Mouse (Mus musculus): ENCODE measurements at regions not wholly inside any gene's neighbourhood (a gene's known extent, or its start where the extent isn't known, plus 50 kb on each side); places are given as distances from the start of the nearest gene placed in this dataset.
A peak's percentile ranks its signal among the peaks of the same experiment; 100 is the strongest.

DNA sequence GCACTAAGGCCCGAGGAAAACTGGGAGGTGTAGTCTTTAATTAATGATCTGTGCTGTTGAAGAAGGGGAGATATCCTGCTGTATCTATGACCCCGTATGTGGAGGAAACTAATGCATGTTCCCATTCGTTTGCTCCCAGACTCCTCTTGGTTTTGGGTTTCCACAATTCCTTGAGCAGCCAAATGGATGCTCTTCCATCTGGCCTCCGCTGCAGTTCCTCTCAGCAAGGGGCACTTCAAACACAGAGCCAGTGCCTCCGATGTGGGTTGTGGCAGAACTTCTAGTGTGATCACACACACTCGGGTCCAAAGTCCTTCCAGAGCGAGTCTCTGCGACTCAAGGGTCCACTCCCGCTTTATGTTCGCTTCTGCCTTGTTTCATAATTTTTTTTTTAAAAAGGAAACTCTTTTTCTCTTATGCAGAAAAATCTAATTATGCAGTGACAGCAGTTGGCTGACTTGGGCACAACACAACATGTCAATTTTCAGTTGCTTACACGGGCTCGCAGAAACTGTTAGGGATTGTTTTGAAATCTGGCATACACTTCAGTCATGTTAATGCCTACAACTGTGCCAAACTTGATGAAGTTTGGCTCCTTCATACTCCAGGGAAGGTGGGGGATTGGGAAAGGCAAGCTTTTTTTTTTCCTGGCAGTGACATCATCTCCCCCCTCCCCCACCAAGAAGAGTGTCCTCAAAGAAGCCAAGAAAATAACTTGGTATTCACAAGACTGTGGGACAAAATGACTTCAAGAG, 163.2 kb downstream of the Gm11011 start:
- 62% methylated on average over 12 of the region's 12 CpGs for WGBS
- Histone ChIP-seq H3K4me3 (replicated peaks; ENCODE audit: extremely low read depth, low read depth, low read length) (no peak overlapping the region), H3K4me1 (ENCODE audit: control insufficient read depth, insufficient read depth, low read length) (no peaks in the 10 kb centered on the region)
- DNase-seq: no peak
- no peak for TF ChIP-seq CTCF (IDR thresholded peaks at IDR 0.05; ENCODE audit: insufficient read depth, low read length)

DNA sequence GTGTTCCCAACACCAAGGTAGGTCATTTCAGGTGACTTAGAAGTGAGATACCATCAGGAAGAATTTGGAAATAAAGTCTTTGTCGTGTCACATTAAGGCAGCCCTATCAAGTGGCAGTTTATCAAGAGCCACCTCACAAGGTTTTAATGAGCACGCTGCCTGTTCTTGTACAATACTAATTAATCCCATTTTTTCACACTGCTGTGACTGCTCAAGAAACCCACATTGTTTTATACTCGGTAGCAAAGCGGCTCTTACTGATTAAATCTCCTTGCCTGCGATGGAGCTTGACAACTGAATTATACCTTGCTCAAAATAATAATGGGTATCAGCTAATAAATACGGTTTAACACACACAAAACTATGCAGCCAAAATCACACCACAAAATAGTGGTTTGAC, 175.2 kb downstream of the Gm11011 start:
- DNase-seq: no peak
- no peaks in the 10 kb centered on the region for H3K4me1 ChIP-seq (ENCODE audit: control insufficient read depth, insufficient read depth, low read length)
- WGBS: 73% methylated on average over 6 of the region's 6 CpGs
- H3K4me3 ChIP-seq (replicated peaks; ENCODE audit: extremely low read depth, low read depth, low read length): no peak overlapping the region
- TF ChIP-seq POLR2A (IDR thresholded peaks at IDR 0.05; ENCODE audit: borderline replicate concordance, extremely low read depth, low read depth, low read length): no peak
- TF ChIP-seq CTCF (IDR thresholded peaks at IDR 0.05; ENCODE audit: insufficient read depth, low read length): no peak

DNA sequence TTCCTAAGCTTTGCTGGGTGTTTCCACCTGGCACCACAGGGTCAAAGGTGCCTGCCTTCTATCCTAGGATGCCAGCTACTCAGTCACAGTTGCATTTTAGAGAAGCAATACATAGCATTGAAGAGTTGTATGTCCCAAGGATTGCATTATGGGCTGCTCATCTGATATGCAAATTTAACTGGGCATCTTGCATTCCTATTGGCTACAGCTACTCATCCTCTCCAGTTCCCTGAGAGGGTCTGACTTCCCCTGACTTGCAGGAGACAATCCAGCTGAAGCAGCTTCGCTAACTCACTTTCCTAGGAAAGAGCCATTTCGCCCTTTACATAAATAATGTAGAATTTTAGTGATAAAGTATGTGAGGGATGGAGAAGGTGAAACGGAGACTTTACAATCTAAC, 177.5 kb downstream of the Gm11011 start:
- TF ChIP-seq POLR2A (IDR thresholded peaks at IDR 0.05; ENCODE audit: borderline replicate concordance, extremely low read depth, low read depth, low read length) (no peak), CTCF (IDR thresholded peaks at IDR 0.05; ENCODE audit: insufficient read depth, low read length) (no peak)
- WGBS: 34% methylated on average over 3 of the region's 3 CpGs
- H3K4me3 ChIP-seq (replicated peaks; ENCODE audit: extremely low read depth, low read depth, low read length): no peak overlapping the region
- DNase-seq: no peak
- no peaks in the 10 kb centered on the region for H3K4me1 ChIP-seq (ENCODE audit: control insufficient read depth, insufficient read depth, low read length)

DNA sequence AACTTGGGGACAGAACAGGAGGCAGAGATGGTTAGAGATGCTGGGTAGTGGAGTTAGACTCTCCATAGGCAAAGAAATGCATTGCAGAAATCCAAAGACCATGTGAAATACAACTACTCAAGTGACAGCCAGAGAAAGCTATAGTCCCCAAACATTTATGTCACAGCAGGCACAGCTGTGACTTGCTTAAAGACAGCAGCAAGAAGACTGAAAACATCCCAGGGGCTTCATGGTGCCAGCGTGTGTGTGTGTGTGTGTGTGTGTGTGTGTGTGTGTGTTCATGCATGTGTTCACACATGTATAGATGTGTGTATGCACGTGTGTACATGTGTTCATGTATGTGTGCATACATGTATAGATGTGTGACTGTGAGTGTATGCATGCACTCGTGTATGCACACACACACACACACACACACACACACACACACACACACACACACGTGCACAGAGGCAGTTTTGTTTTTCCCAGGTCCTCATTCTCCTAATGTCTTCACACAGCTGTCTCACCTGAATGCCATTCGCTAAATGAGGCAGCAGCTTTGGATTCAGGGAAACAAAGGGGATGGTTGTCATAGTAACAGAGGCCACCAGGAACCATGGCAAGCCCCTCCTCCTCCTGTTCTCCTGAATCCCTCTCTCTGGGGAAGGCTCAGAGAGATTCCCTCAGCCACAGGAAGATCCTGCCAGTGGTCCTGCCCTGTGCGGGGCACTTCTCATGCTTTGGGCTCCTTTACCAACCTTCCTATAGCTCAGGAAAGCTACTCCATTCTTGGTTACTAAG, 182.4 kb downstream of the Gm11011 start:
- TF ChIP-seq POLR2A (IDR thresholded peaks at IDR 0.05; ENCODE audit: borderline replicate concordance, extremely low read depth, low read depth, low read length) (no peak), CTCF (IDR thresholded peaks at IDR 0.05; ENCODE audit: insufficient read depth, low read length) (no peak)
- 41% methylated on average over 6 of the region's 6 CpGs for WGBS
- no peak for DNase-seq
- Histone ChIP-seq H3K4me1 (ENCODE audit: control insufficient read depth, insufficient read depth, low read length) (no peaks in the 10 kb centered on the region), H3K4me3 (replicated peaks; ENCODE audit: extremely low read depth, low read depth, low read length) (no peak overlapping the region)

DNA sequence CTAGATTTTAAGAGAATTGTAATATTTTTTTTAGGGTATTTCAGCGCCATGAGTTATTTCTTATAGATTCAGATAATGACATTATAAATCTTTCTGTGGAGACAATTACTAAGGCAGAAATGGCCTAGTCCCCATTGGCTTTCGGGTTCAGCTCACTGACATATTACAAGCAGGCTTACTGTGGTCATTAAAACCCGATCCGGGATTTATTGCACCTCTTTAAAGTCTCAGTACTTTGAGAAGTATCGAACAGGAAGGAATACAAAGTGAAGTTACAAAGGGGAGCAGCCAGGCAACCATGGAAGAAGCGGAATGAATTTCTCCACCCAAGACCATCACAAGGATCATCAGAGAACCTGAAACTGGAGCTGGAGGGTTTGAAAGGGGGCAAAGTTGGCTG, 189.8 kb downstream of the Gm11011 start:
- DNase-seq: no peak
- WGBS: 81% methylated on average over 6 of the region's 6 CpGs
- TF ChIP-seq POLR2A (IDR thresholded peaks at IDR 0.05; ENCODE audit: borderline replicate concordance, extremely low read depth, low read depth, low read length) (no peak), CTCF (IDR thresholded peaks at IDR 0.05; ENCODE audit: insufficient read depth, low read length) (no peak)
- no peak overlapping the region for H3K4me3 ChIP-seq (replicated peaks; ENCODE audit: extremely low read depth, low read depth, low read length)
- H3K4me1 ChIP-seq (ENCODE audit: control insufficient read depth, insufficient read depth, low read length): no peaks in the 10 kb centered on the region

DNA sequence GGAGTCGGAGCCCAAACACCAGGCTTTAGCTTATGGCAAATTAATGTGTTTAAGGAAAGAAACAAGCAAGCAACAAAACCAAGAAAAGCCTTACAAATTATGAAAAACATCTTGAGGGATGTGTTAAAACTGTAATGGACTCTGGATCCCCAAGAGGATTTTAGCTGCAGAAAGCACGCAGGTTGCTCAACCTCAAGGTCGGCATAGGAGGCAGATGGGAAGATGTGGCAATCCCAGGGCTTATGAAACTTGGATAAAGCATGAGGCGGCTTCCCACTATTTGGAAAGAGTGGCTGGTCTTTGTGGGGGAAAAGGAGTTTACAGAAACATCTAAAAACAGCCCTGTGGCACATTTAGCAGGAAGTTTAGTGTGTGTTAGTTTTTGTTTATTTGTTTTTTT, 190.5 kb downstream of the Gm11011 start:
- 64% methylated on average over 4 of the region's 4 CpGs for WGBS
- H3K4me3 ChIP-seq (replicated peaks; ENCODE audit: extremely low read depth, low read depth, low read length): no peak overlapping the region

DNA sequence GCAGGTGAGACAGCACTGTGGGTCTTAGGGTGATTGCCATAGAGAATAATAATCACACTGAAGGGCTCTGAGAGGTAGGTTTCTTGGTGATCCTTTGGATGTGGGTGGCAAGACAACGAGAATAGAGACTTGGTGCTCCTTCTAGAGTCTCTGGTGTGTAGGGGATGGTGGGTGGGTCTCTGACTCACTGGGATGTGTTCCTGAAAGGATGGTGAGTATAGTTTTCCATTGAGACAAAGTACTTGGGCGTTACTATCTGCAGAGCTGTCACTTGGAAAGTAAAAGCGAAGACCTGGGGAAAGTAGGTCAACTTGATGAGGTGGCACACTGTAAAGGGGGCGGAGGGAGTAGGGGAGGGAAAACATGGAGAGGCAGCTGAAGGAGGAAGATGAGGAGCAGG, 191.3 kb downstream of the Gm11011 start:
- TF ChIP-seq POLR2A (IDR thresholded peaks at IDR 0.05; ENCODE audit: borderline replicate concordance, extremely low read depth, low read depth, low read length): no peak
- no peak for TF ChIP-seq CTCF (IDR thresholded peaks at IDR 0.05; ENCODE audit: insufficient read depth, low read length)
- Histone ChIP-seq H3K4me3 (replicated peaks; ENCODE audit: extremely low read depth, low read depth, low read length) (no peak overlapping the region), H3K4me1 (ENCODE audit: control insufficient read depth, insufficient read depth, low read length) (no peaks in the 10 kb centered on the region)
- no peak for DNase-seq
- WGBS: 79% methylated on average over 4 of the region's 4 CpGs

More for the DNA sequence above, 190.5 kb downstream of the Gm11011 start:
- no peaks in the 10 kb centered on the region for H3K4me1 ChIP-seq (ENCODE audit: control insufficient read depth, insufficient read depth, low read length)
- TF ChIP-seq POLR2A (IDR thresholded peaks at IDR 0.05; ENCODE audit: borderline replicate concordance, extremely low read depth, low read depth, low read length) (no peak), CTCF (IDR thresholded peaks at IDR 0.05; ENCODE audit: insufficient read depth, low read length) (no peak)
- peak; percentile 5 for DNase-seq

DNA sequence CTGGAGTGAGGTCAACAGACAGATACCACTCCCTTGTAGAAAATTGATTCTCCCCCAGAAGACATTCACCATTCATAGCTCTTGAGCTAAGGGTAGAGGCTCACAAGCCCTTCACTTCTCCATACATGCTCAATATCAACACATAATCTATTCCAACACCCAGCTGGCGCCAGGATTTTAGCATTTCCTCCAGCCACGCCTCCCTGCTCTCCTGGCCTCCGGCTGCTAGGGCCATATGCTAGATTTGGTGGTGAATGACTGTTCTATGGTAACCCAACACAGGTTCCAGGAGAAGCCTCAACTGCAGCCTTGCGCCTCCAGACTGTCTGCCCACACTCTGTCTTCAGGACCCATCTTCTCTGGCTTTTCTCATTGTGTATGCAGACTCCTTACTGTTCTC, 197.9 kb downstream of the Gm11011 start:
- no peak for DNase-seq
- no peak overlapping the region for H3K4me3 ChIP-seq (replicated peaks; ENCODE audit: extremely low read depth, low read depth, low read length)
- WGBS: 79% methylated on average over 4 of the region's 4 CpGs
- H3K4me1 ChIP-seq (ENCODE audit: control insufficient read depth, insufficient read depth, low read length): no peaks in the 10 kb centered on the region
- TF ChIP-seq CTCF (IDR thresholded peaks at IDR 0.05; ENCODE audit: insufficient read depth, low read length): no peak
- no peak for TF ChIP-seq POLR2A (IDR thresholded peaks at IDR 0.05; ENCODE audit: borderline replicate concordance, extremely low read depth, low read depth, low read length)

DNA sequence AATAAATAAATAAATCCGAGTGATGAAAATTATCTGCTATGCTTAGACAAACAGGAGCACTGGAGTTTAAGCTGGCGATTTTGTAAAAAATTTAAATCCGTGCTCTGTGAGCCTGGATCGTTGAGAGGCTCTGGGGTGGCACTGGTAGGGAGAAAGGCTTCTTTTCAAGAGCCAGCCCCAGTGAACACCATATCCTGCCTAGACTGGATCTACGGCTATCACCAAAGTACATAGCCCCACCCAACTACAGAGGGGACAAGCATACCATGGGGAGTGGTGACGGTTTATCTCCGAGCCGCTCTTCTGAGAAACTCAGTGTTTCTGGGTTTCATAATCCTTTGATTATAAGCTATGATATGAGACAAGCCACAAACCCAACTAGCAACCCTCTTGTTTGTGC, 199.0 kb downstream of the Gm11011 start:
- no peaks in the 10 kb centered on the region for H3K4me1 ChIP-seq (ENCODE audit: control insufficient read depth, insufficient read depth, low read length)
- 70% methylated on average over 8 of the region's 8 CpGs for WGBS
- no peak for DNase-seq
- no peak overlapping the region for H3K4me3 ChIP-seq (replicated peaks; ENCODE audit: extremely low read depth, low read depth, low read length)
- TF ChIP-seq POLR2A (IDR thresholded peaks at IDR 0.05; ENCODE audit: borderline replicate concordance, extremely low read depth, low read depth, low read length): no peak
- TF ChIP-seq CTCF (IDR thresholded peaks at IDR 0.05; ENCODE audit: insufficient read depth, low read length): no peak
